Mouse (Mus musculus) CD4-positive helper T cell, adult 2 months (primary cell): ENCODE results near the gene Mapk1ip1.

ENCODE experiments used
- DNase-seq: peaks from one replicate; pipeline ENCODE4 v3.0.0-alpha.2; 2012; ENCODE audit warnings: low read depth, missing footprints, low spot score

The Mapk1ip1 gene

GRCm38 (mm10) chr7:138845544-138846391, at the start of gene Mapk1ip1, which contains the start of gene Ppp2r2d:
Gene Mapk1ip1 (minus strand): TSS chr7:138846273.
Gene Ppp2r2d (plus strand): TSS chr7:138846079.
- DNase-seq: peak; percentile 97

GRCm38 (mm10) chr7:138885365-138886289, 39.6 kb upstream of the Mapk1ip1 start:
- DNase-seq: no peak

- DNase-seq: no peak
These were observed 37.7 kb upstream of the Mapk1ip1 start for GRCm38 (mm10) chr7:138883724-138884123.

- DNase-seq: no peak
These were observed 29.0 kb upstream of the Mapk1ip1 start for GRCm38 (mm10) chr7:138875031-138875430.

- DNase-seq: no peak
These were observed 26.9 kb upstream of the Mapk1ip1 start for GRCm38 (mm10) chr7:138872956-138873355.

GRCm38 (mm10) chr7:138868316-138868715, 22.2 kb upstream of the Mapk1ip1 start:
- no peak for DNase-seq

GRCm38 (mm10) chr7:138867286-138867685, 21.2 kb upstream of the Mapk1ip1 start:
- DNase-seq: no peak

- no peak for DNase-seq
These were observed 18.7 kb upstream of the Mapk1ip1 start for GRCm38 (mm10) chr7:138864776-138865175.

- no peak for DNase-seq
These were observed 18.0 kb upstream of the Mapk1ip1 start for GRCm38 (mm10) chr7:138863950-138864572.

- no peak for DNase-seq
These were observed 10.6 kb upstream of the Mapk1ip1 start for GRCm38 (mm10) chr7:138856670-138857069.

- no peak for DNase-seq
These were observed 8.1 kb upstream of the Mapk1ip1 start for GRCm38 (mm10) chr7:138854201-138854600.

GRCm38 (mm10) chr7:138853417-138854031, 7.5 kb upstream of the Mapk1ip1 start:
- DNase-seq: no peak

GRCm38 (mm10) chr7:138850083-138850482, 4.0 kb upstream of the Mapk1ip1 start:
- no peak for DNase-seq

GRCm38 (mm10) chr7:138848028-138848920, 2.2 kb upstream of the Mapk1ip1 start:
- DNase-seq: no peak

- peak; percentile 35 for DNase-seq
These were observed 1.4 kb upstream of the Mapk1ip1 start for GRCm38 (mm10) chr7:138847316-138848027.

GRCm38 (mm10) chr7:138846502-138846991, 474 bp upstream of the Mapk1ip1 start:
- no peak for DNase-seq

- no peak for DNase-seq
These were observed 962 bp downstream of the Mapk1ip1 start for GRCm38 (mm10) chr7:138845111-138845510.

GRCm38 (mm10) chr7:138843421-138843820, 2.7 kb downstream of the Mapk1ip1 start:
- DNase-seq: no peak

GRCm38 (mm10) chr7:138841436-138842151, 4.5 kb downstream of the Mapk1ip1 start:
- no peak for DNase-seq
